Mouse (Mus musculus) ES-E14 (cell line): Measurements from ENCODE around the gene Rab9.

Source experiments
- HCFC1 ChIP-seq: IDR thresholded peaks from 2 replicates; pipeline ENCODE4 v1.6.1; 2012; ENCODE audit warnings: low read length, inconsistent platforms, borderline replicate concordance; ENCODE audit not compliant: insufficient read depth
- ZC3H11A ChIP-seq: IDR thresholded peaks from 2 replicates; pipeline ENCODE4 v1.6.1; 2012; ENCODE audit warnings: low read depth, mild to moderate bottlenecking, inconsistent platforms, low read length, borderline replicate concordance

- TF ChIP-seq ZC3H11A (no peak), HCFC1 (no peak)
Measured at GRCm38 (mm10) chrX:166525637-166526315, 46.1 kb upstream of the Rab9 start.
